Mouse (Mus musculus) right cerebral cortex, postnatal 36 days (tissue): Measurements from ENCODE around the gene Nod1.

ENCODE experiments used
- DNase-seq, 2 experiments: peaks; one replicate each; pipeline ENCODE4 v3.0.0; 2022; ENCODE audit warnings: low spot score in 2 of 2, mixed read lengths in 1 of 2

Gene Nod1

DNA sequence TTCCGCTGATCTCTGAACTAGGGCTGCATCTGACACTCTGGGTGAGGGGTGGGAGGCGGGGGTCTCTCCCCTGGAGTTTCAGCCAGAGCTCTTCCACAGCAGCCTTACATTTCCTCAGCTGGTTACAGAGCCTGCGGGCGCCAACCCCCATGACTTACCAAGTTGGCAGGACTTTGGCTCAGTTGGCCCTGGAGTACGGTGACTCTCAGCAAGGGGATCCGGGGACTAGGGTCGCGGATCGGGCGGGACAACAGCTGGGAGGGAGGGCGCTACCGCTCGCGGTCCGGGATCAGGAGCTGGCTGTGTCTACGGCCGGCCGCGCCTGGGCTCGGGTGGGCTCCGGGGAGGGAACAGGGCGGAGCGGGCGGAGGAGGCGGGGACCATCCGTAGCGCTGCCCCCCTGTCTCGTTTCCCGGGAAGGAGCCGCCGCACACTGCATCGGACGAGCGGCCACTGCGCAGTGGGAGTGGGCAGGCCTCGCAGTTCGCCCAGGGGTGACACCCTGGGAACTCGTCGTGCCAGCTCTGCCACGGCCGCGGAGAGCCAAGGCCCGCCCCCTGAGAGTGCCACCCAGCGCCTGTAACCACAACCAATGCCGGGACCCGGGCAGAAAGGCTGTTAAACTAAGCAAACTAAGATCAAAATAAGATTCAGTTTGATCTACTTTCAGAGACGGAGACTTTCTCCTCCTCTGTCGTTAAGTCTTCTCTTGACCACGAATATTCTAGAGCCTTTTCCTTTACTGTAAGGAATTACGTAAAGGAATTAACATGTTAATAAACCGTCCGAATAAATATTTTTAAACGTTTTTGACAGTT is at the start of gene Nod1:
Gene Nod1 (minus strand): TSS at position 502 of the 818 bp plus-strand sequence.
- peak; percentile 25 to 30 for DNase-seq

DNA sequence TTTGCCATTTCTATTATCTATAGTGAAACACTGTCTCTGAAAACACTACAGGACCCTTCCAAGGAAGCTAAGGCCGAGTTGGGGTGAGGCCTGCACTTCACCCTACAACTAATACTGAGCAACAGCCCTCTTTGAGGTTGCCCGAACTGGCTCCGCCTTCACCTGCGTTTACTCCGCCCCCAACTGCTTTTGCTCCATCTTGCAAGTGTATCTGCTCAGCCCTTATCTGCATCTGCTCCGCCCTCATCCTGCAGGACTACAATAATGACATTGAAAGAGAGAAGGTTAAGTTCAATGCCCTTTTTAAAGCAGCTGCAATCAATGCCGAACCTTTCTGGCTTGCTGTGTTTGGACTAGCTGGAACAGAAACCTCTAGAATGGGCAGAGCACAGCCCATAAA is 49.4 kb upstream of the Nod1 start:
- DNase-seq, result no peak

DNA sequence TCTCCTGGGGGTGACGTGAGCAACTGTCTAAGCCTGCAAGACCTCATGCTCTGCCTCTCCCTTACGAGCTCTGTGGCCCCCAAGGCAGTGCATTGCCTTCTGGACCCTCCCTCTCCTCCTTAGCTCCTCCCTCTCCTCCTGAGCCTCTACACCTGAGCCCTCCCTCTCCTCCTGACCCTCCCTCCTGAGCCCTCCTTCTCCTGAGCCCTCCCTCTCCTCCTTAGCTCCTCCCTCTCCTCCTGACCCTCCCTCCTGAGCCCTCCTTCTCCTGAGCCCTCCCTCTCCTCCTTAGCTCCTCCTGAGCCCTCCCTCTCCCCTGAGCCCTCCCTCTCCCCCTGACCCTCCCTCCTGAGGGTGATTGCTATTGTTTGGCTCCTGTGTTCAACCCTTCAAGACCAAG is 46.0 kb upstream of the Nod1 start:
- no peak for DNase-seq

DNA sequence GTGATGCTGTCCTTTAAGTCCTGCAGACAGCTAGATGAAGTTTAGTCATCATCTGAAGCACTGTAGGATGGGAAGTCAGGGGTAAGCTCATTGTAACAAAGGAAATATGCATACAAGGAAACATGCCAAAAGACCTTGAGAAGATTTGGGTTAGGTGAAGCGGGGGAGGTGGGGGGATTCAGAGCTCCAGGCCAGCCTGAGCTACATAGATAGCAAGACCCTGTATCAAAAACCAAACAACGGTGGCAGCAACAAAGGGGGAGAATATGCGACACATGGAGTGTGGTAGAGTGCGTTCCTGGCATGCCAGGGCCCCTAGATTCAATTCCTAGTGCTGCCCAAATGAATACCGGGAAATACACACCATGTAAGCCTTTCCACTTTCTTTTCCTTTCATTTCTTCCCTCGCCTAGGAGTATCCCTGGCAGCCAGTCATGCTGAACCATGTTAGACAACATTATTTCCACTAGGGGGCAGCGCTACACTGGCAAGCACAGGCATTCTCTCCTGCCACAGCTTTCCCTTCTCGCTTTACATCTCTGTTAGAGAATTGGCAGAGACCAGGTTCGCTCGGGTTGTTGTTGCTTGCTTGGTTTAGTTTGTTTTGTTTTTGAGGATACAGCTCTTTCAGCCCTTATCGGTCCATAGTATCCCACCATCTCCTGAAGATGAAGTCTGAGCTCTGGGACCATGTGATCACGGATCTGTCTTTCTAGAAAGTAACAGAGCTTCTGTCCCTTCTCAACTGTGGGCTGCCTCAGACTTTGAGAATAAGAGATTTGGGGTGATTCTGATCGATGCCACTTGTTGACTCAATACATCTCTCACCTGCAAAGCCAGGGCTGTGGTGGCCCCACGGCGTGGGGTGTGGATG is 44.5 kb upstream of the Nod1 start:
- DNase-seq, result peak in 1 of 2 experiments; percentile 28

DNA sequence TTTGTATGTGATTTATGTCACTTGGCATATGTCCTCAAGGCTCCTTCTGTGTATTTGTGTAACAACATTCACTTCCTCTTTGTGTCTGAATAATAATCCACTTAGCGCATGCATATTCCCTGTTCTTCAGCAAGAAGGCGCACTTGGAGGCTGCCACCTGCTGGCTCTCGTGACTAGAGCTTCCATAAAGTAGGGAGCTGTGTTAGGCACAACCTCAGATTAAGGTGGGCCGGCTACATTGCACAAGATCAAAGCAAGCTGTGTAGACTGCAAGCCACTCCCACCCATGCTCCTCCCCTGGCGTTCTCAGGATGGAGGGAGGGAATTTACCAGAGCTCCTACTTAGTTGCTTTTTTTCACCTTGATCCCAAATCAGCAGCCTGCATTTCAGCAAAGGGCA is 43.8 kb upstream of the Nod1 start:
- DNase-seq, result peak; percentile 27 to 32

DNA sequence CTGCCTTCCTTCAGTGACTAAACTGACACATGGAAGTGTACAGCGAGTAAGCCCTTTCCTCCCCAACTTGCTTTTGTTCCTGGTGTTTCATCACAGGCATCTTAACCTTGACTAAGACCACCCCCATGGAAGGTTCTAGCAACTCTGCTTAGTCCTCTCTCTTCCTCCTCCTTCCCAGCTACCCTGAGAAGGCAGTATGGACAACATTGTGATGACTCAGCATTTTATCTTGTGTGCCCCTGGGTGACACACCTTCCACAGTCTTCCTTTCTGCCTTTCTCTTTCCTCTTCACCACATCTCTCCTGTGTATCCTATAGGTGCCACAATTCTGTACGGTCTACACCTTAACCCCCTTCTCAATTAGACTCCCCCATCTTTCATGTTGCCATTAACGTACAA is 41.8 kb upstream of the Nod1 start:
- no peak for DNase-seq

DNA sequence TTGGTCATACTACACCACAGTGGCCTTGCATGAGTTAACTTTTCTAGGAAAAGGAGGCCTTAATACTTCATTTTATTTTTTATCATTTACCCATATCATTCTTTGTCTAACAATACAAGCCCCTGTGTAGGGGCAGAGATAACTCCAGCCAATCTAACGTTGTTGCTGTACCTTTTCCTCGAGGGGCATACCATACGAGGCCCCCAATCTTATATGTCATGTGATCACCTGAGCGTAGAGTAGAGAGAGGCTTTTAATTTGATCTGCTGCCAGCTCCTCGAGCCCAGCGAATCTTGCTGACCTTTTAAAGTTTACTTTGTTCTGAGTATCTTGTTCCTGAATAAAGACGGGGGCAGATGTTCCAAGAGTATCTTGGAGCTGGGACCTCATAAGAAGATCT is 40.1 kb upstream of the Nod1 start:
- no peak for DNase-seq

DNA sequence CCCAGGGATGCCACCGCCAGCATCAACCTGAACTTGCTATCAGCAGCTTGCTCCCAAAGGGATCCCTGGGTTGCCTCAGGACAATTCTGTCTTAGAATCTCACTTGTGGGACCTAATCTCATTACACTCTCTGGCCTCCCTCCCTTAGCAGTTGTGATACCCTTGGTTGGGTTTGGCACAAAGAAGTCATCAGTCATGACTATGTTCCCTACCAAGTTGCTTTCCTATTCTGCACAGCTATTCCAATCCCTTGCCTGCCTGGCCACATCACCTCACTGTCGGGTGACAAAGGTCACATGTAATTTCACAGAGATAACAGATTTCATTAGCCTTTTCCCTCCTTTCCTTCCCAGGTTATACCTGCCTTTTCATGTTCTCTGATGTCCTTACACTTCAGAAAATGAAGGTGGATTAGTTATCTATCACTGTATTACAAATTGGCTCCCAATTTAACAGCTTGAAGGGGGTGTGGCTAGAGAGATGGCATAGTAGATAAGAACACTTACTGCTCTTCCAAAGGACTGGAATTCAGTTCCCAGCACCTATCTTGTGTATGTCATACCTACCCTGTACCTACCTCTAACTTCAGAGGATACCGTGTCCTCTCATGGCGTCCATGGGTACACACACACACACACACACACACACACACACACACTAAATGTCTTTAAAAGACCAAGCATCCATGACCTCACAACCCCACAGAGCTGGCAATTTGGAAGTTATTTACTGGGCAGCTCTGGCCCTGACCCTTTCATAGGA is 38.1 kb upstream of the Nod1 start:
- no peak for DNase-seq

DNA sequence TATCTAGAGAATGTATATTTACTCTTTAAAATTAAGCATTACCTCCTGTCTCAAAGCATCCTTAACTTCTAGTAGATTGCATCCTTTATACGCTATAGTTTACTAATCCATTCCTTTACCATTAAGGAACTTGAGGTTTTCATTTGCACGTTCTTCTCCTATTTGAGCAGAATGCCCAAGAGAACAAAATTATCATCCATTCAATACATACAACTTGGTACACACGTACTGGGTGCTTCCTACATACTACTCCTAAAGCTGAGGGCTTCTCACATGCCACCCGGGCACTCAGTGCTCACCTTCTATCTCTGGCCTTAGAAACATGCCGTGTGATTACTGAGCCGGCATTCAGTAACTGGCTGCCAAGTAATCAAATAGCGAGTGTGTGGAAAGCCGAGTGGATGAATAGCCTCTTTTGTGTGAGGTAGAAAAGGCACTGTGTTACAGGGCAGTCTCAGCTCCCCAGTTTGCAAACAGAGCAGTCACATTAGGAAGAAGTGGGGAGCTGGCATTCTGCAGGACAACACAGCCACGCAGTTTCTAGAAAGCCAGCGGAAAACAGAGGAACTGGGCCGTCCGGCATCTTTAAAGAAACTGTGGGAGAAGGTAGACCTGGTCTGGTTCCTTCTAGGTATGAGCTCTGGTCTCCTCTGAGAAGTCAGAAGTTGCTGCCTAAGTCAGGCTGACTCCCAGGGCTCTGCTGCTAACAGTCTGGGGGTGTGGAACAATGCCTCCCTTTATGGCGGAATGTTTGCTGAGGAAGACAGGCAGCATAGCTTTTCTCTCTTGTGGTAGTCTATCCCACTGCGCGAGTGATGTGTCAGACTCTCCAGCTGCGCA is 37.2 kb upstream of the Nod1 start:
- DNase-seq, result peak in 1 of 2 experiments; percentile 12

DNA sequence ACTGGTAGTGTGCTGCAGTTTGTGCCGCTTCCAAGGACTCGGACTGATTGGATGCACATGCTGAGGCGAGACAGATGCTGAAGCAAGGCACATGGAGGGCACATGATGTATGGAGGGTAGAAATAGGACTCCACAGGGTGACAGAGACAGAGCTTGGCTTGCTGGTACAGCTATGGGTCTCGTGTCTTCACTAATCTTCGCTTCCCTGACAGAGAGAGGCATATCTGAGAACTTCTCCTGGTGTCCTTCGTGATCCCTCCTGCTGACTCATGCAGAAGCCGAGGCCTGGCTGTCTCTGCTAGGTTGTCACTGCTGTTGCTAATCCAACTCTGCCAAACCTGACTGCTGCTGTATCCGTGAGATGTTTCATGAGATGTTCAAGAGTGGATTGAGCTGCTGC is 36.0 kb upstream of the Nod1 start:
- no peak for DNase-seq

DNA sequence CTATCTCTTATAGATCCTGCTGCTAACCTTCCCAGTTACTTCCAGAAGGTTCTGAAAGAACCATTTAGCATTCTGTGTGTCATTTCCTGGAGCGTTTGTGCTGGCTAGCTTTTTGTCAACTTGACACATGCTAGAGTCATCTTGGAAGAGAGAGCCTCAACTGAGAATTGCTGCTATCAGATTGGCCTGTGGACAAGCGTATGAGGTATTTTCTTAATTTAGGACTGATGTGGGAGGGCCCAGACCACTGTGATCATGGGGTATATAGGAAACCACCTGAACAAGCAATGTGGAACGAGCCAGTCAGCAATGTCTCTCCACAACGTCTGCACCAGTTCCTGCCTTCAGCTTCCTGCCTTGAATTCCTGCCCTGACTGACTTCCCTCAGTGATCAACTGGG is 31.1 kb upstream of the Nod1 start:
- no peak for DNase-seq

DNA sequence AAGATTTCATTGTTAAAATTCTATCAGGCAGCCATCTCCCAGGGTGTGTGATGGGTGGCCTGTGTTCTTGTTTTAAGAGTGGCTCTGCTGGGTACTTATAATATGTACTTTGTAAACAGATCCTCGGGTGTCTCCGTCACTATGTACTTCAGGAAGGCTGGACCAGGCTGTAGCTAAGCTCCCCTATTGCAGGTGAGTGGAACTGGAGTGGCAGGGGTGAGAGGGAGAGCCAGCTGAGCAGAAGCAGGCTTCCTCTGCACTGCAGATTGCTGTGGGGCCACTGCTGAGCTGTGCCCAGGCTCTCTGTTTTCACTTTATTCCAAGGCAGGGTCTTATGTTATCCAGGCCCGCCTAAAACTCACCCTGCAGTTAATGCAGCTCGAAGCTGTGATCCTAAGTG is 30.0 kb upstream of the Nod1 start:
- no peak for DNase-seq

DNA sequence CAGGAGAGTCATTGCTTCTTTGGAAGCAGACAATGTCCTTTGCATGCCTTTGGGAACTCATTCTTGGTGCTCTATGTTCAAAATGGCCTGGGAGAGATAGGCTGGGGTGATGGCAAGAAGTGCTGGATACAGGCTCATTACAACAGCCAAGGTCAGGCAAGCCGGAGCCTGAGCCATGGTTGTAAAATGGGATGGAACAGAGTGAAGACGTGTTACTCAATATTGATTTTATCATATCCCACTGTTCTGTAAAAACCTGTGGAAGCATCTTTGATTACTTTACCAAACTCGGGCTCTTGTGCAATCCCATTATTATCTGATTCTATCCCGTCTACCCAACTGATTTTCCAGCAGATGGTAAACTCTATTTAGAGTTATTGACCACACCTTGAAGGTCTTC is 28.9 kb upstream of the Nod1 start:
- no peak for DNase-seq

DNA sequence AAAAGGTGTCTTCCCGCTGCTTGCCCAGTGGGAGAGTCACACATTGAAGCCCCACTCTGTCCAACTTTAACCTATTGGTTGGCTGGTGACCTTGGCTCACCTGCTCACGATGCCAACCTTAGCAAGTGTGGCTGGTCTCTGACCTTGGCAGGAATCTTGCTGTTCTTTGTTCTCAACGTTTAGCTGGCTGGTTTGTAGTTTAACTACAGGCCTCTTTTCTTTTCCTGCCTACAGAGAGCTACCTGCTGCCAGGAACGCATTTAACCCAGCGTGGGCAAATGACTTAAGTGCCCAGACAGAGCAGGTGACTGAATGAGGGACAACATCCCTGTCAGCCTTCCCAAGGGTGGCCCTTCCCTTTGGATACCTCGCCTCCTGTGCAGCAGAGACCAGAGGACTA is 25.3 kb upstream of the Nod1 start:
- DNase-seq, result no peak

DNA sequence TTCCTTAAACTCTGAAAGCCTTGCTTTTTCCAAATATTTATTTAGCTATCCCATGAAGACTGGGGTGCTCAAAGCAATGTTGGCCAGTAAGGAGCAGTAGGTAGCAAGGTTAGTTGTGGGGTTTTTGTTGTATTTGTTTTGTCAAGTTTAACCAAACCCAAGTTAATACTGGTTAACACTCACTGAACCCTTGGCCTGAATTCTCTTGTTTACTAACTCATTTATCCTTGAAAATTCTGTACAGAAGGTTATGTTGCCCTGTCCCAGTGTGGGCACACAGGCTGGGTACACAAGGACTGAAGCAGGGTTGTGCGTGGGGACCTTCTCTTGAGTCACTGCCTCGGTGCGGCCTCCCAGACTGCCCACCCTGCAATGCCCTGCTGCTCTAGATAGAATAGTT is 23.9 kb upstream of the Nod1 start:
- no peak for DNase-seq

DNA sequence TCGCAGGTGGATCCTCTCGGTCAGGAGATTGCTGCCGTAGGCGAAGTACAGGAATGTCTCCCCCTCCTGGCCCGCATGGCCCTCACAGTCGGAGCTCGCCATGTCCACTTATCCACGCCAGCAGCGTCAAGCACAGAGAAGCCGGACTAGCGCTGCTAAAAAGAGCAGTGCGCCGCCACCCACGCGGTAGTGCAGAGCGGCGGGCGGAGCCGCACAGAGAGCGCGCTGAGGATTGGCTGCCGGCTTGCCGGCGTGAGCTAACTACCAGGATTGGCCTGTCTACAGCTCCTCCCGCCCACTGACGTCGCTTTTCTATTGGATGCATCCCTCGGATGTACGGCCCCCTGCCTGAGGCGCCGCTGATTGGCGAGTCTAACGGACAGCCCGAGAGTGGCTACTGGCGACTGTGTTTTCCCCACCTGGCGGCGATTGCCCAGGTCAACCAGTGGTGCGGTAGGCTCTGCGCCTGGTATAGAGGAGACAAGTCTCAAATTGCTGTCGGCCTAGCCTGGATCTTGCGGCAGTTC is 20.4 kb upstream of the Nod1 start, which contains the start of gene Ggct:
Gene Ggct (minus strand): TSS at position 217 of the 527 bp plus-strand sequence.
- peak; percentile 97 to 98 for DNase-seq

DNA sequence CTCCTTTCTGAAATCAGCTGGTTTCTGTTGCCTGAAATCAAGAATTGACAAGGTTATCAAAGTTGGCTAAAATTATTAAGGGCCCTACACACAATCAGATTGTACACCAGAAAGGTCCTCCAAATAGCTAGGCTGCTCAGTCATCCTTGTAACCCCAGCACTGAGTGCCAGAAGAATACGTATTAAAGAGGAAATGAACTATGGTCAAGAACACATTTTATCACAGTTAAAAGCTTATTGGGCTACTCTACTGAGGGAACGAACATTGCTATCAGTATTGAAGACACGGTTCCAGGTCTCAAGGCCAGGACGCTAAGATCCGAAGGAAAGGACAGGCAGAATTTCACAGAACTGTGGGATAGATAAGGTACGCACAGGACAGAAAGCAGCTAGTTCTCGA is 19.7 kb upstream of the Nod1 start:
- no peak for DNase-seq

DNA sequence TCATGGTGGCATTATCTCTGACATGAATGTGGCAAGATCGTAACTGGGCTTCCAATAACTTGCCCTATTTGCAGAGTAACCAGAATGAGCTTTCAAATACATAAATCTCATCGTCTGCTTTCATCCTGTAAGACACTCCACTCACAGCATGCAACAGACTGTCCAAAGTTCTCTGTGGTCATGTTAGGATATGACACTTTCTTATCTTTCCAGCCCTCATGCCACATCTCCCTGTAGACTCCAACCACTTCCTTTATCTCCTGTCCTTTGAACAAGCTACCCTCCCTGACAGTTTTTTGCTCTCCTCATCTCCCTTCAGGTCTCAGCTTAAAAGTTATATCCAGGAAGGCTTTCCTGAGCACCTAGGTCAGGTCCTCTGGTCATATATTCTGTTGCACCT is 18.8 kb upstream of the Nod1 start:
- DNase-seq, result no peak

DNA sequence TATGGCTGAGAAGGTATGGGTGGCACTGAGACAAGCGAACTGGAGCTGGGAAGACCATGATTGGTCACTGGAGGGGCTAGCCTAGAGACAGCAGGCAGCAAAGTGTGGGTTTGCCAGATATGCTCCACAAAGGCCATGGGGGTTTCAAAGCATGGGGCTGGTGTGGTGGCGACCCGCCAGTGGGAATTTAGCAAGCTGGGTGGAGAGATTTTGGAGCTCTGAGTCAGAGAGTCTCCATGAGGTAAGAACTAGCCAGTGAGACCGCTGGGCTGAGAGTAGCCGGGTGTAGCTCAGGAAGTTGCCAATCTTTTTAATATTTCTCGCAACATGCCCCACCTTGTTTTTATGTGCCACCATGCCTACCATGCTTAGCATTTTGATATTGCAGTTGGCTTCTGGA is 15.7 kb upstream of the Nod1 start:
- no peak for DNase-seq

DNA sequence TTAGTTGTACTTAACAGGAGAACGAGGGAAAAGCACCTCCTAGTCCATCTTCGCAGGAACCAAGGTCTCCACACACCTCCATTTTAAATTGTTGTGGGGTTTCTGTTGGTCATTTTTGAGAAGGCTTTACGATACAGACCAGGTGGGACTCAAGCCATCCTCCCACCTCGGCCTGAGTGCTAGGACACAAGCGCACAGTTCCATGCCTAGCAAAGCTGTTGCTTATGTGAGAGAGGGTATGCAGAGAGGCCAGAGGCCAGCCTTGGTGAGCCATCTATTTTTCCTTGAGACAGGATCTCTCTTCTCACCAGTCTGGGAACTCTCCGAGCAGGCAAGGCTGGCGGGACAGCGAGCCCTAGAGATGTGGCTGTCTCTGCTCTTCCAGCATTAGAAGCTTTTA is 11.7 kb upstream of the Nod1 start:
- DNase-seq, result no peak

DNA sequence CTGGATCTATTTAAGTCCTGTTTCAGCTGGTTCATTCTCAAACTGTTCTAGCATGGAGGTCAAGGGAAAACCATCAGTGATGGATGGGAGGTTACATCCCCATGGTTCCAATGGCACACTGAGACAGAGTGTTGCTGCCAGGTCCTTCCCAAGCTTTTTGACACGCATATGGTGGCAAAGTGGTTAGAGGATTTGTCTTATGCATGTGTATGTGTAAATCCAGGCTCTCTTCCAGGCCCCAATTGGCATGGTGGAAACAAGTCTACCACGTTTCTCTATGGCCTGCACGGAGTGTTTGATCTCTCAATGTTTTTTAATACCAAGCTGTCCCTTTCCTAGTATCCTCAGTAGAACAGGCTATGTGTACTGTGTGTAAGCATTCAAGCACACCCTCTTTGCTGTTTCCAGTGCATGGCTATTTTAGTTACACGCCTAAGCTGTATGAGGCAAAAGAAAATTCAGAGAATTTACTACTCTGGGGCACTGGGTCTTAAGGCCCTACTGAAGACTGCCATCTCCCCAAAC is 11.2 kb upstream of the Nod1 start:
- DNase-seq, result no peak
